Mouse (Mus musculus) stomach, embryonic 16.5 days (tissue): ENCODE data around the gene Art3. TPM values are rescaled to one million over a fixed set of nuclear protein-coding genes. Genes with fewer than 3 reads are reported as not detected.
A peak's percentile ranks its signal among the peaks of the same experiment; 100 is the strongest.

Experiments
- ATAC-seq: fragments of 200-750 bp; cut with Nextera tagmentation; 2 replicates; pipeline ENCODE4 v1.8.0; 2017; ENCODE audit warnings: moderate number of reproducible peaks, moderate TSS enrichment; ENCODE audit not compliant: insufficient read depth, low FRiP score
- H3K27ac ChIP-seq: fragments of 300-500 bp; sonication (generic); 2 replicates; pipeline ENCODE4 v1.5.1; 2014; ENCODE audit warnings: low read length
- H3K27me3 ChIP-seq: fragments of 300-500 bp; sonication (generic); 2 replicates; pipeline ENCODE4 v1.6.1; 2014; ENCODE audit warnings: low read length, control low read depth, mixed read lengths; ENCODE audit not compliant: control insufficient read depth, insufficient read depth
- H3K36me3 ChIP-seq: fragments of 300-500 bp; sonication (generic); 2 replicates; pipeline ENCODE4 v1.6.1; 2014; ENCODE audit warnings: low read length; ENCODE audit not compliant: control insufficient read depth, insufficient read depth
- H3K4me1 ChIP-seq: fragments of 300-500 bp; sonication (generic); 2 replicates; pipeline ENCODE4 v1.6.1; 2014; ENCODE audit warnings: low read length, control low read depth, mixed read lengths; ENCODE audit not compliant: control insufficient read depth, insufficient read depth
- H3K4me2 ChIP-seq: fragments of 300-500 bp; sonication (generic); 2 replicates; pipeline ENCODE4 v1.6.1; 2014; ENCODE audit warnings: low read depth, low read length, mixed read lengths
- H3K4me3 ChIP-seq: fragments of 300-500 bp; sonication (generic); replicated peaks from 2 replicates; pipeline ENCODE4 v1.5.1; 2014; ENCODE audit warnings: mild to moderate bottlenecking, low read length
- H3K9ac ChIP-seq: fragments of 300-500 bp; sonication (generic); 2 replicates; pipeline ENCODE4 v1.6.1; 2014; ENCODE audit warnings: low read length
- H3K9me3 ChIP-seq: fragments of 300-500 bp; sonication (generic); replicated peaks from 2 replicates; pipeline ENCODE4 v1.6.1; 2016; ENCODE audit warnings: low read length, control low read depth; ENCODE audit not compliant: control insufficient read depth
- WGBS: fragments of 180-500 bp; shearing (Covaris S2); extraction: QIAGEN DNeasy Blood & Tissue Kit; methylation state at CpG from one replicate; pipeline ENCODE4 v1.1.7; 2014; 5-methylcytosine and 5-hydroxymethylcytosine counted together
- polyA plus RNA-seq: library from polyadenylated mRNA; unstranded; fragments of >200 nt; fragmentation: Nextera tagmentation; extraction: Ambion mirVana; gene quantifications from 2 replicates; pipeline ENCODE4 v1.2.1, GENCODE M21; 2015

Art3 gene
- polyA plus RNA-seq, 1 experiment from 2014 or later, result 7.3 TPM

GRCm38 (mm10) chr5:92381550-92382348, 50.1 kb downstream of the Art3 start:
- H3K9ac ChIP-seq, result no peak overlapping the region
- no peak overlapping the region for H3K27ac ChIP-seq
- peak; percentile 67 for ATAC-seq
- H3K27me3 ChIP-seq, result no peaks in the 10 kb centered on the region
- no peak overlapping the region for H3K4me2 ChIP-seq
- WGBS, result 37% methylated on average over 12 of the region's 12 CpGs
- H3K9me3 ChIP-seq, result no peaks in the 10 kb centered on the region
- H3K4me3 ChIP-seq, result no peak overlapping the region
- H3K4me1 ChIP-seq, result peaks cover 12% of the 10 kb centered on the region
- H3K36me3 ChIP-seq, result no peaks in the 10 kb centered on the region

- no peak for ATAC-seq
- WGBS, result 56% methylated on average over 9 of the region's 9 CpGs
Measured at GRCm38 (mm10) chr5:92382349-92382679, 50.7 kb downstream of the Art3 start.

GRCm38 (mm10) chr5:92383747-92384146, 52.1 kb downstream of the Art3 start:
- H3K9ac ChIP-seq, result no peak overlapping the region
- 50% methylated on average over 7 of the region's 7 CpGs for WGBS
- H3K9me3 ChIP-seq, result no peaks in the 10 kb centered on the region
- H3K4me1 ChIP-seq, result no peaks in the 10 kb centered on the region
- no peaks in the 10 kb centered on the region for H3K27me3 ChIP-seq
- no peak overlapping the region for H3K4me3 ChIP-seq
- H3K4me2 ChIP-seq, result no peak overlapping the region
- no peak overlapping the region for H3K27ac ChIP-seq
- no peak for ATAC-seq
- H3K36me3 ChIP-seq, result no peaks in the 10 kb centered on the region

More at GRCm38 (mm10) chr5:92382349-92382679, 50.7 kb downstream of the Art3 start:
- no peak overlapping the region for H3K4me3 ChIP-seq
- no peaks in the 10 kb centered on the region for H3K36me3 ChIP-seq
- no peaks in the 10 kb centered on the region for H3K27me3 ChIP-seq
- no peaks in the 10 kb centered on the region for H3K9me3 ChIP-seq
- H3K9ac ChIP-seq, result no peak overlapping the region
- no peak overlapping the region for H3K27ac ChIP-seq
- no peak overlapping the region for H3K4me2 ChIP-seq
- peaks cover 6% of the 10 kb centered on the region; the same call in 1 of the 2 replicates for H3K4me1 ChIP-seq

GRCm38 (mm10) chr5:92384855-92385254, 53.2 kb downstream of the Art3 start:
- WGBS, result 48% methylated on average over 7 of the region's 7 CpGs
- no peaks in the 10 kb centered on the region for H3K36me3 ChIP-seq
- H3K9ac ChIP-seq, result no peak overlapping the region
- H3K4me1 ChIP-seq, result no peaks in the 10 kb centered on the region
- H3K4me3 ChIP-seq, result no peak overlapping the region
- ATAC-seq, result no peak
- no peak overlapping the region for H3K4me2 ChIP-seq
- H3K9me3 ChIP-seq, result no peaks in the 10 kb centered on the region
- no peak overlapping the region for H3K27ac ChIP-seq
- H3K27me3 ChIP-seq, result no peaks in the 10 kb centered on the region

GRCm38 (mm10) chr5:92386102-92386501, 54.5 kb downstream of the Art3 start:
- 85% methylated on average over 5 of the region's 5 CpGs for WGBS
- H3K4me1 ChIP-seq, result no peaks in the 10 kb centered on the region

GRCm38 (mm10) chr5:92386643-92387042, 55.0 kb downstream of the Art3 start:
- no peaks in the 10 kb centered on the region for H3K36me3 ChIP-seq
- H3K9ac ChIP-seq, result no peak overlapping the region
- H3K4me3 ChIP-seq, result no peak overlapping the region
- no peak overlapping the region for H3K27ac ChIP-seq
- no peaks in the 10 kb centered on the region for H3K4me1 ChIP-seq
- ATAC-seq, result no peak; the same call in 1 of the 2 replicates
- H3K9me3 ChIP-seq, result no peaks in the 10 kb centered on the region
- WGBS, result 20% methylated on average over 6 of the region's 6 CpGs
- no peak overlapping the region for H3K4me2 ChIP-seq
- no peaks in the 10 kb centered on the region; the same call in 1 of the 2 replicates for H3K27me3 ChIP-seq

More at GRCm38 (mm10) chr5:92386102-92386501, 54.5 kb downstream of the Art3 start:
- Histone ChIP-seq H3K9ac (no peak overlapping the region), H3K27me3 (no peaks in the 10 kb centered on the region), H3K4me3 (no peak overlapping the region), H3K27ac (no peak overlapping the region), H3K9me3 (no peaks in the 10 kb centered on the region), H3K36me3 (no peaks in the 10 kb centered on the region), H3K4me2 (no peak overlapping the region)
- ATAC-seq, result no peak

GRCm38 (mm10) chr5:92387433-92387832, 55.8 kb downstream of the Art3 start:
- ATAC-seq, result no peak
- H3K27ac ChIP-seq, result no peak overlapping the region
- H3K36me3 ChIP-seq, result no peaks in the 10 kb centered on the region
- H3K27me3 ChIP-seq, result peaks cover 4% of the 10 kb centered on the region; the same call in 1 of the 2 replicates
- H3K4me2 ChIP-seq, result no peak overlapping the region
- H3K9ac ChIP-seq, result no peak overlapping the region
- no peaks in the 10 kb centered on the region for H3K9me3 ChIP-seq
- no peaks in the 10 kb centered on the region for H3K4me1 ChIP-seq
- 59% methylated on average over 11 of the region's 11 CpGs for WGBS
- no peak overlapping the region for H3K4me3 ChIP-seq

- Histone ChIP-seq H3K4me1 (no peaks in the 10 kb centered on the region), H3K9me3 (no peaks in the 10 kb centered on the region), H3K27ac (no peak overlapping the region), H3K9ac (no peak overlapping the region), H3K4me2 (no peak overlapping the region), H3K4me3 (no peak overlapping the region), H3K27me3 (peaks cover 14% of the 10 kb centered on the region), H3K36me3 (no peaks in the 10 kb centered on the region)
- 47% methylated on average over 2 of the region's 2 CpGs for WGBS
- ATAC-seq, result no peak
Measured at GRCm38 (mm10) chr5:92389977-92390376, 58.4 kb downstream of the Art3 start.

- no peak overlapping the region for H3K4me2 ChIP-seq
- no peaks in the 10 kb centered on the region for H3K9me3 ChIP-seq
- H3K9ac ChIP-seq, result no peak overlapping the region
- ATAC-seq, result no peak; the same call in 1 of the 2 replicates
- no peaks in the 10 kb centered on the region for H3K36me3 ChIP-seq
- WGBS, result 49% methylated on average over 8 of the region's 8 CpGs
- H3K27ac ChIP-seq, result peak overlapping the region; percentile 24; the same call in 1 of the 2 replicates
- H3K27me3 ChIP-seq, result peaks cover 14% of the 10 kb centered on the region
- no peaks in the 10 kb centered on the region for H3K4me1 ChIP-seq
- 0 out of 2 replicates have a peak overlapping the region, but pooled peaks have one; percentile 1 for H3K4me3 ChIP-seq
Measured at GRCm38 (mm10) chr5:92390615-92391014, 59.0 kb downstream of the Art3 start.
